Mouse (Mus musculus) effector memory CD4-positive, alpha-beta T cell, adult 7 months (primary cell): ENCODE measurements around the gene Cnga4. TPM values are rescaled to one million over a fixed set of nuclear protein-coding genes. Genes with fewer than 3 reads are reported as not detected.

Experiments
- polyA plus RNA-seq: library from polyadenylated mRNA; unstranded; fragments of 100-300 nt; shearing (Covaris generic); gene quantifications from one replicate; pipeline ENCODE4 v1.2.1, GENCODE M21; 2017

The Cnga4 gene
- not detected for polyA plus RNA-seq

GRCm38 (mm10) chr7:105404268-105404667 is at the start of gene Cnga4:
Gene Cnga4, plus strand, starts transcription at chr7:105404568.

GRCm38 (mm10) chr7:105367930-105368329 is 36.4 kb upstream of the Cnga4 start, which contains the start of gene Olfr692:
Gene Olfr692, plus strand, starts transcription at chr7:105368230.

GRCm38 (mm10) chr7:105374866-105375265 is 29.5 kb upstream of the Cnga4 start, which contains the start of gene Gm5901:
Gene Gm5901, plus strand, starts transcription at chr7:105375038.

GRCm38 (mm10) chr7:105399935-105400624 is 4.3 kb upstream of the Cnga4 start, which contains the start of gene Fam160a2:
Gene Fam160a2, minus strand, starts transcription at chr7:105400054.

GRCm38 (mm10) chr7:105425424-105426043 is 21.2 kb downstream of the Cnga4 start, which contains the start of gene Cckbr:
Gene Cckbr, plus strand, starts transcription at chr7:105425731.

Other genes starting within 250 kb of the Cnga4 start
- 0.12 TPM for gene Olfr684, start 240.9 kb upstream of the Cnga4 start, polyA plus RNA-seq
- not detected for gene Olfr685, start 218.6 kb upstream of the Cnga4 start, polyA plus RNA-seq
- gene Olfr686, start 197.1 kb upstream of the Cnga4 start, polyA plus RNA-seq, result not detected
- not detected for gene Olfr688, start 116.5 kb upstream of the Cnga4 start, polyA plus RNA-seq
- gene Olfr689, start 93.4 kb upstream of the Cnga4 start, polyA plus RNA-seq, result 0.17 TPM
- gene Olfr690, start 70.5 kb upstream of the Cnga4 start, polyA plus RNA-seq, result not detected
- 0.43 TPM for gene Olfr691, start 62.3 kb upstream of the Cnga4 start, polyA plus RNA-seq
- gene Olfr692, start 36.3 kb upstream of the Cnga4 start, polyA plus RNA-seq, result not detected
- not detected for gene Gm5901, start 29.5 kb upstream of the Cnga4 start, polyA plus RNA-seq
- 57.6 TPM for gene Fam160a2, start 4.5 kb upstream of the Cnga4 start, polyA plus RNA-seq
- not detected for gene Cckbr, start 21.2 kb downstream of the Cnga4 start, polyA plus RNA-seq
- gene Cavin3, start 77.7 kb downstream of the Cnga4 start, polyA plus RNA-seq, result not detected
- gene Smpd1, start 149.8 kb downstream of the Cnga4 start, polyA plus RNA-seq, result 18.3 TPM
- 8.5 TPM for gene Apbb1, start 177.1 kb downstream of the Cnga4 start, polyA plus RNA-seq
- not detected for gene Hpx, start 195.6 kb downstream of the Cnga4 start, polyA plus RNA-seq
- gene Trim3, start 229.0 kb downstream of the Cnga4 start, polyA plus RNA-seq, result 4.5 TPM
- 97.1 TPM for gene Timm10b, start 235.5 kb downstream of the Cnga4 start, polyA plus RNA-seq
- 14.5 TPM for gene Arfip2, start 235.8 kb downstream of the Cnga4 start, polyA plus RNA-seq
- gene Gm45799, start 236.0 kb downstream of the Cnga4 start, polyA plus RNA-seq, result 10.6 TPM
- gene Dnhd1, start 246.3 kb downstream of the Cnga4 start, polyA plus RNA-seq, result 3.6 TPM